Mouse (Mus musculus) cortical plate, adult 2 months (tissue): Measurements from ENCODE around the gene Fam214a.

Experiments
- CTCF ChIP-seq: fragments of 200-500 bp; IDR thresholded peaks from 2 replicates; pipeline ENCODE4 v1.5.1; 2011; ENCODE audit warnings: mild to moderate bottlenecking, control low read depth, low read length; ENCODE audit not compliant: insufficient read depth; ENCODE audit errors: extremely low read depth
- POLR2A ChIP-seq: fragments of 200-500 bp; IDR thresholded peaks from 2 replicates; pipeline ENCODE4 v1.6.1; 2011; ENCODE audit warnings: mild to moderate bottlenecking, low read length, control low read depth; ENCODE audit not compliant: insufficient read depth; ENCODE audit errors: extremely low read depth

DNA sequence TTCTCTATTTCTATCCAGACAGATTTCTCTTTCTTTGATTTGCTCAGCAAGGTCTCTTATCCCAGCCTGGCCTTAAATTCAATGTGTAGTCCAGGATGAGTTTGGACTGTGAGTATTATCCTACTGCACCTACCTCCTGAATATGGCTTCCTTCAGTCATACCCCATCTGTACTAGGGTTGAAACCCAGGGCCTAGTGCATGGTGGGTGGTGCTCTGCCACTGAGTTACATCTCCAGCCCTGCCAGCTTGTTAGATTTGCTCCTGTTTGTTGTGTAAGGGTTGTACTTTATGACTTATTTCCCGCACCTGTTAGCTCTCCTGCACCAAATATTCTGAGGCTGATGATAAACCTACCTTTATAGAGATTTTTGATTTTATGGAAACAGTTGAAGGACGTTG lies 90.5 kb downstream of the Fam214a start:
- TF ChIP-seq CTCF (no peak), POLR2A (no peak)
